Mouse (Mus musculus): ENCODE data around the gene Ksr2.

DNA sequence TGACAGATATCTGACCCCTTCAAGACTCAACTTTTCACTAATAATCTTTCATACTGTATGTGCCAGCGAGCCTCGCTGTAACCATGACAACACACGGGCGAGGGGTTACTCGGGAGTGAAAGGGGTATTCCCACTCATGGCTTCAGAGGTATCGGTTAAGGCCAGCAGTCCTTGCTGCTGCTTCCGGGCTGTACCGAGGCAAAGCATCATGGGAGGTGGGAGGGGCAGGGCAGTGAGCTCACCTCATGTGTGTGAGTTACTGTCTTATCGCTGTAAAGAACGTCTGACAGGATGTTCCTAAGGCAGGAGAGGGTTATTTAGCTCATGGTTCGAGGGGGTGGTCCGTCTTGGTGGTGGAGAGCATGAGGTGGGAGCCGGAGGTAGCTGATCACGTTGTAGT is 215.8 kb downstream of the Ksr2 start:
- no peak for TF ChIP-seq CTCF (IDR thresholded peaks at IDR 0.05; ENCODE audit: low read depth, low read length)
- TF ChIP-seq POLR2AphosphoS5 (IDR thresholded peaks at IDR 0.05; ENCODE audit: insufficient replicate concordance, low read depth, low read length), result no peak

All from G1E (cell line).